Mouse (Mus musculus) embryonic facial prominence, embryonic 15.5 days (tissue): ENCODE data around the gene Gm20388. TPM values are rescaled to one million over a fixed set of nuclear protein-coding genes. Genes with fewer than 3 reads are reported as not detected.
"Not testable (repeated sequence)": the region's sequence is repeated elsewhere in the genome, so short reads cannot be mapped to it uniquely, and the experiment has no call there.

Experiments used
- ATAC-seq: fragments of 200-750 bp; cut with Nextera tagmentation; 2 replicates; pipeline ENCODE4 v1.8.0; 2017; ENCODE audit warnings: low read depth, moderate TSS enrichment; ENCODE audit not compliant: insufficient number of reproducible peaks, low FRiP score, low TSS enrichment
- H3K27ac ChIP-seq: fragments of 300-500 bp; sonication (generic); replicated peaks from 2 replicates; pipeline ENCODE4 v1.5.1; 2015; ENCODE audit warnings: mild to moderate bottlenecking, inconsistent platforms
- H3K27me3 ChIP-seq: fragments of 300-500 bp; sonication (generic); 2 replicates; pipeline ENCODE4 v1.6.1; 2015; ENCODE audit warnings: inconsistent platforms
- H3K36me3 ChIP-seq: fragments of 300-500 bp; sonication (generic); 2 replicates; pipeline ENCODE4 v1.6.1; 2015; ENCODE audit warnings: mild to moderate bottlenecking, inconsistent platforms
- H3K4me1 ChIP-seq: fragments of 300-500 bp; sonication (generic); 2 replicates; pipeline ENCODE4 v1.6.1; 2015; ENCODE audit warnings: inconsistent platforms
- H3K4me2 ChIP-seq: fragments of 300-500 bp; sonication (generic); replicated peaks from 2 replicates; pipeline ENCODE4 v1.6.1; 2015; ENCODE audit warnings: mild to moderate bottlenecking, inconsistent platforms
- H3K4me3 ChIP-seq: fragments of 300-500 bp; sonication (generic); replicated peaks from 2 replicates; pipeline ENCODE4 v1.5.1; 2015; ENCODE audit warnings: mild to moderate bottlenecking, inconsistent platforms
- H3K9ac ChIP-seq: fragments of 300-500 bp; sonication (generic); 2 replicates; pipeline ENCODE4 v1.6.1; 2015; ENCODE audit warnings: inconsistent platforms
- H3K9me3 ChIP-seq: fragments of 300-500 bp; sonication (generic); replicated peaks from 2 replicates; pipeline ENCODE4 v1.6.1; 2016; ENCODE audit warnings: inconsistent platforms
- WGBS: fragments of 180-500 bp; shearing (Covaris S2); methylation state at CpG from one replicate; pipeline ENCODE4 v1.1.7; 2015; 5-methylcytosine and 5-hydroxymethylcytosine counted together
- polyA plus RNA-seq: library from polyadenylated mRNA; unstranded; fragments of >200 nt; fragmentation: Nextera tagmentation; extraction: Ambion mirVana; gene quantifications from 2 replicates; pipeline ENCODE4 v1.2.1, GENCODE M21; 2015

The Gm20388 gene
- polyA plus RNA-seq, 1 experiment from 2014 or later, result 8.0 TPM

- Histone ChIP-seq H3K4me3 (no peak overlapping the region), H3K27me3 (0 out of 2 replicates have a peak, but pooled peaks cover 4% of the 10 kb centered on the region), H3K36me3 (no peaks in the 10 kb centered on the region), H3K4me1 (no peaks in the 10 kb centered on the region), H3K4me2 (no peak overlapping the region), H3K9ac (no peak overlapping the region), H3K27ac (no peak overlapping the region), H3K9me3 (no peaks in the 10 kb centered on the region)
- ATAC-seq, result no peak
- 91% methylated on average over 7 of the region's 7 CpGs for WGBS
These were observed 868.5 kb downstream of the Gm20388 start for GRCm38 (mm10) chr8:120779106-120779505.

- H3K9me3 ChIP-seq, result no peaks in the 10 kb centered on the region
- no peaks in the 10 kb centered on the region for H3K36me3 ChIP-seq
- no peak overlapping the region for H3K9ac ChIP-seq
- 86% methylated on average over 4 of the region's 4 CpGs for WGBS
- H3K4me2 ChIP-seq, result no peak overlapping the region
- H3K27ac ChIP-seq, result no peak overlapping the region
- ATAC-seq, result no peak
- H3K27me3 ChIP-seq, result 0 out of 2 replicates have a peak, but pooled peaks cover 3% of the 10 kb centered on the region
- no peaks in the 10 kb centered on the region for H3K4me1 ChIP-seq
- no peak overlapping the region for H3K4me3 ChIP-seq
These were observed 873.1 kb downstream of the Gm20388 start for GRCm38 (mm10) chr8:120783781-120784180.

GRCm38 (mm10) chr8:120786753-120787152 lies 876.1 kb downstream of the Gm20388 start:
- no peaks in the 10 kb centered on the region for H3K4me1 ChIP-seq
- 0 out of 2 replicates have a peak, but pooled peaks cover 3% of the 10 kb centered on the region for H3K27me3 ChIP-seq
- H3K9ac ChIP-seq, result no peak overlapping the region
- H3K4me3 ChIP-seq, result no peak overlapping the region
- H3K9me3 ChIP-seq, result no peaks in the 10 kb centered on the region
- H3K36me3 ChIP-seq, result no peaks in the 10 kb centered on the region
- no peak overlapping the region for H3K4me2 ChIP-seq
- no peak overlapping the region for H3K27ac ChIP-seq
- ATAC-seq, result no peak
- 90% methylated on average over 4 of the region's 4 CpGs for WGBS

GRCm38 (mm10) chr8:120787631-120788030 lies 877.0 kb downstream of the Gm20388 start:
- no peak for ATAC-seq

GRCm38 (mm10) chr8:120792710-120793109 lies 882.1 kb downstream of the Gm20388 start:
- Histone ChIP-seq H3K36me3 (no peaks in the 10 kb centered on the region), H3K9ac (no peak overlapping the region), H3K27ac (no peak overlapping the region), H3K9me3 (no peaks in the 10 kb centered on the region), H3K4me2 (no peak overlapping the region), H3K4me1 (no peaks in the 10 kb centered on the region), H3K4me3 (no peak overlapping the region), H3K27me3 (no peaks in the 10 kb centered on the region)
- ATAC-seq, result no peak
- 84% methylated on average over 15 of the region's 15 CpGs for WGBS

More at GRCm38 (mm10) chr8:120787631-120788030, 877.0 kb downstream of the Gm20388 start:
- no peak overlapping the region for H3K9ac ChIP-seq
- no peaks in the 10 kb centered on the region for H3K36me3 ChIP-seq
- WGBS, result 33% methylated on average over 5 of the region's 5 CpGs
- no peak overlapping the region for H3K4me3 ChIP-seq
- H3K27me3 ChIP-seq, result 0 out of 2 replicates have a peak, but pooled peaks cover 3% of the 10 kb centered on the region
- no peaks in the 10 kb centered on the region for H3K4me1 ChIP-seq
- H3K9me3 ChIP-seq, result no peaks in the 10 kb centered on the region
- H3K27ac ChIP-seq, result no peak overlapping the region
- H3K4me2 ChIP-seq, result no peak overlapping the region

GRCm38 (mm10) chr8:120795944-120796635 lies 885.4 kb downstream of the Gm20388 start:
- WGBS, result 48% methylated on average over 9 of the region's 9 CpGs
- ATAC-seq, result no peak
- H3K9ac ChIP-seq, result no peak overlapping the region
- H3K4me1 ChIP-seq, result no peaks in the 10 kb centered on the region
- no peak overlapping the region for H3K4me3 ChIP-seq
- H3K27ac ChIP-seq, result no peak overlapping the region
- no peaks in the 10 kb centered on the region for H3K36me3 ChIP-seq
- H3K27me3 ChIP-seq, result peaks cover 5% of the 10 kb centered on the region; the same call in 1 of the 2 replicates
- no peak overlapping the region for H3K4me2 ChIP-seq
- H3K9me3 ChIP-seq, result no peaks in the 10 kb centered on the region

- ATAC-seq, result no peak
- no peak overlapping the region for H3K9ac ChIP-seq
- no peaks in the 10 kb centered on the region for H3K4me1 ChIP-seq
- H3K4me2 ChIP-seq, result no peak overlapping the region
- no peaks in the 10 kb centered on the region for H3K36me3 ChIP-seq
- H3K27ac ChIP-seq, result no peak overlapping the region
- peaks cover 16% of the 10 kb centered on the region for H3K27me3 ChIP-seq
- WGBS, result 80% methylated on average over 9 of the region's 9 CpGs
- no peak overlapping the region for H3K4me3 ChIP-seq
- H3K9me3 ChIP-seq, result no peaks in the 10 kb centered on the region
These were observed 886.5 kb downstream of the Gm20388 start for GRCm38 (mm10) chr8:120797019-120797727.

GRCm38 (mm10) chr8:120800308-120800865 lies 889.7 kb downstream of the Gm20388 start:
- no peak for ATAC-seq
- Histone ChIP-seq H3K4me2 (peak overlapping the region; percentile 42), H3K9me3 (no peaks in the 10 kb centered on the region), H3K27me3 (peaks cover 20% of the 10 kb centered on the region), H3K4me3 (no peak overlapping the region), H3K27ac (no peak overlapping the region), H3K4me1 (no peaks in the 10 kb centered on the region), H3K9ac (no peak overlapping the region), H3K36me3 (no peaks in the 10 kb centered on the region)
- 4% methylated on average over 17 of the region's 17 CpGs for WGBS

- peaks cover 29% of the 10 kb centered on the region for H3K27me3 ChIP-seq
- not testable (repeated sequence) for H3K4me1 ChIP-seq, H3K27ac ChIP-seq, H3K9me3 ChIP-seq, H3K36me3 ChIP-seq, H3K4me3 ChIP-seq, H3K9ac ChIP-seq, ATAC-seq, H3K4me2 ChIP-seq
- WGBS, result 55% methylated on average over 6 of the region's 6 CpGs
These were observed 893.2 kb downstream of the Gm20388 start for GRCm38 (mm10) chr8:120803661-120804375.

- H3K27me3 ChIP-seq, result peaks cover 29% of the 10 kb centered on the region
- H3K9ac ChIP-seq, result no peak overlapping the region
- H3K9me3 ChIP-seq, result no peaks in the 10 kb centered on the region
- 73% methylated on average over 3 of the region's 3 CpGs for WGBS
- no peaks in the 10 kb centered on the region for H3K36me3 ChIP-seq
- no peaks in the 10 kb centered on the region for H3K4me1 ChIP-seq
- no peak overlapping the region for H3K4me2 ChIP-seq
- H3K27ac ChIP-seq, result no peak overlapping the region
- no peak overlapping the region for H3K4me3 ChIP-seq
- no peak for ATAC-seq
These were observed 894.1 kb downstream of the Gm20388 start for GRCm38 (mm10) chr8:120804741-120805140.

GRCm38 (mm10) chr8:120806780-120807264 lies 896.2 kb downstream of the Gm20388 start:
- no peak overlapping the region for H3K27ac ChIP-seq
- H3K4me3 ChIP-seq, result no peak overlapping the region
- H3K4me2 ChIP-seq, result no peak overlapping the region
- H3K9ac ChIP-seq, result no peak overlapping the region
- peaks cover 16% of the 10 kb centered on the region for H3K27me3 ChIP-seq
- no peaks in the 10 kb centered on the region for H3K4me1 ChIP-seq
- no peaks in the 10 kb centered on the region for H3K36me3 ChIP-seq
- WGBS, result 53% methylated on average over 12 of the region's 12 CpGs
- no peak for ATAC-seq
- no peaks in the 10 kb centered on the region for H3K9me3 ChIP-seq
